Mouse (Mus musculus): Measurements from ENCODE around the gene Olfr212. TPM values are rescaled to one million over a fixed set of nuclear protein-coding genes. Genes with fewer than 3 reads are reported as not detected.
"Not testable (repeated sequence)": the region's sequence is repeated elsewhere in the genome, so short reads cannot be mapped to it uniquely, and the experiment has no call there.

Olfr212 gene
- polyA plus RNA-seq (2016; fragmentation: Nextera tagmentation; extraction: Ambion mirVana): not detected in 2 replicates

- not testable (repeated sequence) for H3K27ac ChIP-seq; H3K4me3 ChIP-seq; H3K4me2 ChIP-seq (replicated peaks); H3K27me3 ChIP-seq (replicated peaks); H3K4me1 ChIP-seq; H3K36me3 ChIP-seq; ATAC-seq (ENCODE audit: low FRiP score, low read depth); H3K9ac ChIP-seq
- 93% methylated on average over 20 of the region's 20 CpGs for WGBS
- H3K9me3 ChIP-seq: peaks cover 19% of the 10 kb centered on the region
These were observed at the start of gene Olfr212 for GRCm38 (mm10) chr6:116506302-116507003. TSS of gene Olfr212 (plus strand) at chr6:116506516.

- no peak overlapping the region for H3K4me2 ChIP-seq (replicated peaks)
- no peak for ATAC-seq (ENCODE audit: low FRiP score, low read depth)
- no peak overlapping the region for H3K9ac ChIP-seq
- no peak overlapping the region for H3K27ac ChIP-seq
- peaks cover 7% of the 10 kb centered on the region for H3K4me1 ChIP-seq
- peaks cover 21% of the 10 kb centered on the region for H3K27me3 ChIP-seq (replicated peaks)
- H3K9me3 ChIP-seq: no peaks in the 10 kb centered on the region
- H3K4me3 ChIP-seq: no peak overlapping the region
- WGBS: 70% methylated on average over 4 of the region's 4 CpGs
- H3K36me3 ChIP-seq: no peaks in the 10 kb centered on the region
These were observed 47.6 kb upstream of the Olfr212 start for GRCm38 (mm10) chr6:116458728-116459127.

GRCm38 (mm10) chr6:116459232-116459631, 47.1 kb upstream of the Olfr212 start:
- ATAC-seq (ENCODE audit: low FRiP score, low read depth): no peak
- Histone ChIP-seq H3K9ac (no peak overlapping the region), H3K4me2 (replicated peaks) (no peak overlapping the region), H3K4me3 (no peak overlapping the region), H3K27me3 (replicated peaks) (peaks cover 21% of the 10 kb centered on the region), H3K9me3 (no peaks in the 10 kb centered on the region), H3K27ac (no peak overlapping the region), H3K36me3 (no peaks in the 10 kb centered on the region), H3K4me1 (peaks cover 7% of the 10 kb centered on the region)
- 79% methylated on average over 2 of the region's 2 CpGs for WGBS

- Histone ChIP-seq H3K9ac (0 out of 2 replicates have a peak within 1 kb of the TSS, but pooled peaks have one; percentile 40), H3K36me3 (no peaks in the 10 kb centered on the region), H3K4me3 (peak within 1 kb of the TSS; percentile 34), H3K27me3 (replicated peaks) (peaks cover 21% of the 10 kb centered on the region), H3K4me2 (replicated peaks) (peak within 1 kb of the TSS; percentile 80), H3K27ac (no peak within 1 kb of the TSS), H3K9me3 (no peaks in the 10 kb centered on the region), H3K4me1 (peaks cover 7% of the 10 kb centered on the region)
- ATAC-seq (ENCODE audit: low FRiP score, low read depth): 0 out of 2 replicates have a peak, but pooled peaks have one; percentile 48
- WGBS: 3% methylated on average over 43 of the region's 43 CpGs
These were observed 45.6 kb upstream of the Olfr212 start, which contains the start of gene Alox5 for GRCm38 (mm10) chr6:116460544-116461283. TSS of gene Alox5 (minus strand) at chr6:116461178.

- no peaks in the 10 kb centered on the region for H3K36me3 ChIP-seq
- no peak for ATAC-seq (ENCODE audit: low FRiP score, low read depth)
- H3K27me3 ChIP-seq (replicated peaks): no peaks in the 10 kb centered on the region
- H3K4me2 ChIP-seq (replicated peaks): no peak overlapping the region
- no peak overlapping the region for H3K9ac ChIP-seq
- H3K27ac ChIP-seq: no peak overlapping the region
- no peak overlapping the region for H3K4me3 ChIP-seq
- H3K4me1 ChIP-seq: no peaks in the 10 kb centered on the region
- WGBS: 44% methylated on average over 3 of the region's 3 CpGs
- H3K9me3 ChIP-seq: no peaks in the 10 kb centered on the region
These were observed 38.2 kb upstream of the Olfr212 start for GRCm38 (mm10) chr6:116468081-116468480.

GRCm38 (mm10) chr6:116485081-116485480, 21.2 kb upstream of the Olfr212 start:
- Histone ChIP-seq H3K9ac (no peak overlapping the region), H3K36me3 (no peaks in the 10 kb centered on the region), H3K9me3 (no peaks in the 10 kb centered on the region), H3K27me3 (replicated peaks) (no peaks in the 10 kb centered on the region), H3K4me1 (no peaks in the 10 kb centered on the region), H3K4me3 (no peak overlapping the region), H3K4me2 (replicated peaks) (no peak overlapping the region), H3K27ac (no peak overlapping the region)
- ATAC-seq (ENCODE audit: low FRiP score, low read depth): no peak
- WGBS: 75% methylated on average over 1 of the region's 1 CpGs

GRCm38 (mm10) chr6:116486833-116487232, 19.5 kb upstream of the Olfr212 start:
- H3K4me3 ChIP-seq: no peak overlapping the region
- H3K9ac ChIP-seq: no peak overlapping the region
- 58% methylated on average over 1 of the region's 1 CpGs for WGBS
- H3K9me3 ChIP-seq: no peaks in the 10 kb centered on the region
- H3K4me1 ChIP-seq: no peaks in the 10 kb centered on the region
- H3K36me3 ChIP-seq: no peaks in the 10 kb centered on the region
- H3K27ac ChIP-seq: no peak overlapping the region
- ATAC-seq (ENCODE audit: low FRiP score, low read depth): no peak
- no peak overlapping the region for H3K4me2 ChIP-seq (replicated peaks)
- no peaks in the 10 kb centered on the region for H3K27me3 ChIP-seq (replicated peaks)

- ATAC-seq (ENCODE audit: low FRiP score, low read depth): no peak
- no peak within 1 kb of the TSS for H3K27ac ChIP-seq
- H3K4me1 ChIP-seq: no peaks in the 10 kb centered on the region
- H3K27me3 ChIP-seq (replicated peaks): no peaks in the 10 kb centered on the region
- H3K36me3 ChIP-seq: no peaks in the 10 kb centered on the region
- no peak within 1 kb of the TSS for H3K4me3 ChIP-seq
- 82% methylated on average over 4 of the region's 4 CpGs for WGBS
- H3K9me3 ChIP-seq: no peaks in the 10 kb centered on the region
- no peak within 1 kb of the TSS for H3K4me2 ChIP-seq (replicated peaks)
- H3K9ac ChIP-seq: no peak within 1 kb of the TSS
These were observed 17.5 kb upstream of the Olfr212 start, which contains the start of gene Olfr211 for GRCm38 (mm10) chr6:116488791-116489190. TSS of gene Olfr211 (plus strand) at chr6:116489091.

GRCm38 (mm10) chr6:116493742-116494141, 12.6 kb upstream of the Olfr212 start:
- no peak overlapping the region for H3K4me2 ChIP-seq (replicated peaks)
- H3K9ac ChIP-seq: no peak overlapping the region
- H3K9me3 ChIP-seq: no peaks in the 10 kb centered on the region
- no peaks in the 10 kb centered on the region for H3K36me3 ChIP-seq
- H3K27me3 ChIP-seq (replicated peaks): no peaks in the 10 kb centered on the region
- 82% methylated on average over 5 of the region's 5 CpGs for WGBS
- H3K27ac ChIP-seq: no peak overlapping the region
- ATAC-seq (ENCODE audit: low FRiP score, low read depth): no peak
- H3K4me1 ChIP-seq: no peaks in the 10 kb centered on the region
- H3K4me3 ChIP-seq: no peak overlapping the region

- no peak for ATAC-seq (ENCODE audit: low FRiP score, low read depth)
- no peaks in the 10 kb centered on the region for H3K27me3 ChIP-seq (replicated peaks)
- H3K4me1 ChIP-seq: no peaks in the 10 kb centered on the region
- H3K4me3 ChIP-seq: no peak overlapping the region
- no peaks in the 10 kb centered on the region for H3K36me3 ChIP-seq
- no peak overlapping the region for H3K9ac ChIP-seq
- H3K27ac ChIP-seq: no peak overlapping the region
- 88% methylated on average over 1 of the region's 1 CpGs for WGBS
- no peak overlapping the region for H3K4me2 ChIP-seq (replicated peaks)
- H3K9me3 ChIP-seq: no peaks in the 10 kb centered on the region
These were observed 10.4 kb upstream of the Olfr212 start for GRCm38 (mm10) chr6:116495960-116496359.

- Histone ChIP-seq H3K36me3 (no peaks in the 10 kb centered on the region), H3K27ac (no peak overlapping the region), H3K4me2 (replicated peaks) (no peak overlapping the region), H3K27me3 (replicated peaks) (no peaks in the 10 kb centered on the region), H3K9me3 (no peaks in the 10 kb centered on the region), H3K4me1 (no peaks in the 10 kb centered on the region), H3K9ac (no peak overlapping the region), H3K4me3 (no peak overlapping the region)
- no peak for ATAC-seq (ENCODE audit: low FRiP score, low read depth)
These were observed 8.5 kb downstream of the Olfr212 start for GRCm38 (mm10) chr6:116514832-116515231.

GRCm38 (mm10) chr6:116538156-116538555, 31.8 kb downstream of the Olfr212 start, which contains the start of gene Olfr213:
TSS of gene Olfr213 (plus strand) at chr6:116538456.
- Histone ChIP-seq H3K4me2 (replicated peaks) (no peak within 1 kb of the TSS), H3K9ac (no peak within 1 kb of the TSS), H3K4me3 (no peak within 1 kb of the TSS), H3K36me3 (no peaks in the 10 kb centered on the region), H3K27me3 (replicated peaks) (no peaks in the 10 kb centered on the region), H3K4me1 (no peaks in the 10 kb centered on the region), H3K27ac (no peak within 1 kb of the TSS), H3K9me3 (no peaks in the 10 kb centered on the region)
- 84% methylated on average over 1 of the region's 1 CpGs for WGBS
- no peak for ATAC-seq (ENCODE audit: low FRiP score, low read depth)

Data from neural tube, embryonic 12.5 days (tissue).